Mouse (Mus musculus): ENCODE results near the gene Gm960. TPM values are rescaled to one million over a fixed set of nuclear protein-coding genes. Genes with fewer than 3 reads are reported as not detected.
A peak's percentile ranks its signal among the peaks of the same experiment; 100 is the strongest.

Gene Gm960
- polyA plus RNA-seq, 1 experiment from 2014 or later = 1.4 TPM

GRCm38 (mm10) chr19:4694346-4694745 is 4.1 kb downstream of the Gm960 start:
- DNase-seq (ENCODE audit: low spot score) (no peak), ATAC-seq (no peak)
- H3K9me3 ChIP-seq (ENCODE audit: low read length) = no peaks in the 10 kb centered on the region
- H3K27me3 ChIP-seq (replicated peaks; ENCODE audit: insufficient read depth, low read length) = peaks cover 20% of the 10 kb centered on the region
- TF ChIP-seq EP300 (IDR thresholded peaks at IDR 0.05) (no peak), CTCF (IDR thresholded peaks at IDR 0.05) (no peak)
- H3K36me3 ChIP-seq (ENCODE audit: insufficient read depth, low read length) = no peaks in the 10 kb centered on the region
- no peak overlapping the region for H3K4me2 ChIP-seq (replicated peaks; ENCODE audit: low read depth, low read length)
- H3K27ac ChIP-seq (ENCODE audit: low read length) = no peak overlapping the region
- H3K9ac ChIP-seq (replicated peaks; ENCODE audit: low read depth) = no peak overlapping the region
- H3K4me1 ChIP-seq (ENCODE audit: insufficient read depth, low read depth, low read length) = peaks cover 4% of the 10 kb centered on the region
- 43% methylated on average over 3 of the region's 3 CpGs for WGBS
- no peak overlapping the region for H3K4me3 ChIP-seq (ENCODE audit: low read depth, low read length)

GRCm38 (mm10) chr19:4672401-4672800 is 26.1 kb downstream of the Gm960 start:
- H3K27me3 ChIP-seq (replicated peaks; ENCODE audit: insufficient read depth, low read length) = no peaks in the 10 kb centered on the region
- no peak overlapping the region for H3K9ac ChIP-seq (replicated peaks; ENCODE audit: low read depth)
- H3K36me3 ChIP-seq (ENCODE audit: insufficient read depth, low read length) = no peaks in the 10 kb centered on the region
- no peaks in the 10 kb centered on the region for H3K4me1 ChIP-seq (ENCODE audit: insufficient read depth, low read depth, low read length)
- no peak overlapping the region for H3K4me2 ChIP-seq (replicated peaks; ENCODE audit: low read depth, low read length)
- 44% methylated on average over 6 of the region's 6 CpGs for WGBS
- H3K27ac ChIP-seq (ENCODE audit: low read length) = no peak overlapping the region
- H3K9me3 ChIP-seq (ENCODE audit: low read length) = no peaks in the 10 kb centered on the region
- DNase-seq (ENCODE audit: low spot score) (peak; percentile 6), ATAC-seq (no peak)
- no peak overlapping the region for H3K4me3 ChIP-seq (ENCODE audit: low read depth, low read length)
- TF ChIP-seq EP300 (IDR thresholded peaks at IDR 0.05) = no peak
- no peak for TF ChIP-seq CTCF (IDR thresholded peaks at IDR 0.05)

- H3K36me3 ChIP-seq (ENCODE audit: insufficient read depth, low read length) = no peaks in the 10 kb centered on the region
- no peak overlapping the region for H3K9ac ChIP-seq (replicated peaks; ENCODE audit: low read depth)
- no peak for ATAC-seq
- H3K27ac ChIP-seq (ENCODE audit: low read length) = no peak overlapping the region
- no peak overlapping the region for H3K4me2 ChIP-seq (replicated peaks; ENCODE audit: low read depth, low read length)
- no peak overlapping the region for H3K4me3 ChIP-seq (ENCODE audit: low read depth, low read length)
- TF ChIP-seq CTCF (IDR thresholded peaks at IDR 0.05) (no peak), EP300 (IDR thresholded peaks at IDR 0.05) (no peak)
- no peaks in the 10 kb centered on the region for H3K9me3 ChIP-seq (ENCODE audit: low read length)
- H3K27me3 ChIP-seq (replicated peaks; ENCODE audit: insufficient read depth, low read length) = no peaks in the 10 kb centered on the region
- WGBS = 27% methylated on average over 4 of the region's 4 CpGs
- H3K4me1 ChIP-seq (ENCODE audit: insufficient read depth, low read depth, low read length) = no peaks in the 10 kb centered on the region
- DNase-seq (ENCODE audit: low spot score) = no peak
Observed at GRCm38 (mm10) chr19:4670776-4671175, 27.7 kb downstream of the Gm960 start.

- Histone ChIP-seq H3K9me3 (ENCODE audit: low read length) (no peaks in the 10 kb centered on the region), H3K4me1 (ENCODE audit: insufficient read depth, low read depth, low read length) (no peaks in the 10 kb centered on the region), H3K27me3 (replicated peaks; ENCODE audit: insufficient read depth, low read length) (no peaks in the 10 kb centered on the region), H3K27ac (ENCODE audit: low read length) (no peak overlapping the region), H3K9ac (replicated peaks; ENCODE audit: low read depth) (no peak overlapping the region), H3K4me3 (ENCODE audit: low read depth, low read length) (no peak overlapping the region), H3K4me2 (replicated peaks; ENCODE audit: low read depth, low read length) (no peak overlapping the region), H3K36me3 (ENCODE audit: insufficient read depth, low read length) (no peaks in the 10 kb centered on the region)
- TF ChIP-seq EP300 (IDR thresholded peaks at IDR 0.05) = no peak
- peak; percentile 35 for TF ChIP-seq CTCF (IDR thresholded peaks at IDR 0.05)
- no peak for ATAC-seq
- DNase-seq (ENCODE audit: low spot score) = no peak
Observed at GRCm38 (mm10) chr19:4666815-4667214, 31.7 kb downstream of the Gm960 start.

- Histone ChIP-seq H3K4me1 (ENCODE audit: insufficient read depth, low read depth, low read length) (no peaks in the 10 kb centered on the region), H3K36me3 (ENCODE audit: insufficient read depth, low read length) (no peaks in the 10 kb centered on the region), H3K9ac (replicated peaks; ENCODE audit: low read depth) (no peak overlapping the region), H3K27ac (ENCODE audit: low read length) (no peak overlapping the region), H3K4me2 (replicated peaks; ENCODE audit: low read depth, low read length) (no peak overlapping the region), H3K9me3 (ENCODE audit: low read length) (no peaks in the 10 kb centered on the region), H3K27me3 (replicated peaks; ENCODE audit: insufficient read depth, low read length) (no peaks in the 10 kb centered on the region), H3K4me3 (ENCODE audit: low read depth, low read length) (no peak overlapping the region)
- DNase-seq (ENCODE audit: low spot score) = no peak
- no peak for ATAC-seq
- TF ChIP-seq EP300 (IDR thresholded peaks at IDR 0.05) (no peak), CTCF (IDR thresholded peaks at IDR 0.05) (no peak)
- 79% methylated on average over 5 of the region's 5 CpGs for WGBS
Observed at GRCm38 (mm10) chr19:4658156-4658555, 40.3 kb downstream of the Gm960 start.

- DNase-seq (ENCODE audit: low spot score) (no peak), ATAC-seq (no peak)
- Histone ChIP-seq H3K9me3 (ENCODE audit: low read length) (no peaks in the 10 kb centered on the region), H3K36me3 (ENCODE audit: insufficient read depth, low read length) (no peaks in the 10 kb centered on the region), H3K4me1 (ENCODE audit: insufficient read depth, low read depth, low read length) (no peaks in the 10 kb centered on the region), H3K27me3 (replicated peaks; ENCODE audit: insufficient read depth, low read length) (no peaks in the 10 kb centered on the region), H3K27ac (ENCODE audit: low read length) (no peak overlapping the region), H3K4me2 (replicated peaks; ENCODE audit: low read depth, low read length) (no peak overlapping the region), H3K4me3 (ENCODE audit: low read depth, low read length) (no peak overlapping the region), H3K9ac (replicated peaks; ENCODE audit: low read depth) (no peak overlapping the region)
- no peak for TF ChIP-seq CTCF (IDR thresholded peaks at IDR 0.05)
- TF ChIP-seq EP300 (IDR thresholded peaks at IDR 0.05) = no peak
- 60% methylated on average over 11 of the region's 11 CpGs for WGBS
Observed at GRCm38 (mm10) chr19:4646917-4647492, 51.5 kb downstream of the Gm960 start.

GRCm38 (mm10) chr19:4644271-4644670 is 54.2 kb downstream of the Gm960 start:
- H3K4me1 ChIP-seq (ENCODE audit: insufficient read depth, low read depth, low read length) = no peaks in the 10 kb centered on the region
- no peak overlapping the region for H3K27ac ChIP-seq (ENCODE audit: low read length)
- no peak overlapping the region for H3K9ac ChIP-seq (replicated peaks; ENCODE audit: low read depth)
- TF ChIP-seq CTCF (IDR thresholded peaks at IDR 0.05) (peak; percentile 55), EP300 (IDR thresholded peaks at IDR 0.05) (no peak)
- no peak overlapping the region for H3K4me2 ChIP-seq (replicated peaks; ENCODE audit: low read depth, low read length)
- ATAC-seq = no peak
- H3K4me3 ChIP-seq (ENCODE audit: low read depth, low read length) = no peak overlapping the region
- DNase-seq (ENCODE audit: low spot score) = no peak
- WGBS = 41% methylated on average over 10 of the region's 10 CpGs
- H3K9me3 ChIP-seq (ENCODE audit: low read length) = no peaks in the 10 kb centered on the region
- H3K36me3 ChIP-seq (ENCODE audit: insufficient read depth, low read length) = no peaks in the 10 kb centered on the region
- H3K27me3 ChIP-seq (replicated peaks; ENCODE audit: insufficient read depth, low read length) = no peaks in the 10 kb centered on the region

Measured in lung, postnatal 0 days (tissue).